Mouse (Mus musculus): ENCODE measurements around the gene Spn.

DNA sequence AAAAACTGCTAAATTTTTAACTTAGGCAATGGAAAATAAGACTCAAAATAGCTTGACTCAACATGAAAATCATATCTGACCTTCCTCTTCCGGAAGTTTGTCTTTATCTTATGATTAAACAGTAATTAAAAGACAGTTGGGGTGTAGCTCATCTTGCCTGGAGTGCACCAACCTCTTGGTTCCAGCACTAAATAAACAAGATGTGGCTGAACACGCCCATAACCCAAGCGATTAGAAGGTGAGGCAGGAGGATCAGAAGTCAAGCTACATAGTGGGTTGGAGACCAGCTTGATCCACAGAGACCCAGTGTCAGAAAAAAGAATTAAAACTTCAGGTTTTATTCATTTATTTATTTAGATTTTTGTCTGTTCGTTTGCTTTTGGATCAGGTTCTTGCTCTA lies 53.9 kb downstream of the Spn start:
- TF ChIP-seq POLR2A (IDR thresholded peaks at IDR 0.05; ENCODE audit: borderline replicate concordance, control insufficient read depth, low read depth, low read length) = no peak
- TF ChIP-seq CTCF (IDR thresholded peaks at IDR 0.05; ENCODE audit: control insufficient read depth, insufficient read depth, low read length) = no peak
